Mouse (Mus musculus): Measurements from ENCODE around the gene Rpl41.

- TF ChIP-seq POLR2A (IDR thresholded peaks at IDR 0.05; ENCODE audit: low read depth, low read length): peak; percentile 98
- no peak for TF ChIP-seq CTCF (IDR thresholded peaks at IDR 0.05; ENCODE audit: borderline replicate concordance, insufficient read depth, low read length)
These were observed 16.9 kb upstream of the Rpl41 start, which contains the start of gene Pa2g4 for GRCm38 (mm10) chr10:128565788-128566531.

All from embryonic fibroblast, embryonic 13.5 days (primary cell).